Mouse (Mus musculus) frontal cortex, adult (tissue): ENCODE data around the gene Gm4791.
A peak's percentile ranks its signal among the peaks of the same experiment; 100 is the strongest.

Experiments used
- ATAC-seq: cut with Nextera tagmentation; 2 replicates; pipeline ENCODE4 v1.9.2; 2017; ENCODE audit warnings: mild to moderate bottlenecking, moderate library complexity, mixed read lengths; ENCODE audit not compliant: low TSS enrichment

Gm4791 gene

DNA sequence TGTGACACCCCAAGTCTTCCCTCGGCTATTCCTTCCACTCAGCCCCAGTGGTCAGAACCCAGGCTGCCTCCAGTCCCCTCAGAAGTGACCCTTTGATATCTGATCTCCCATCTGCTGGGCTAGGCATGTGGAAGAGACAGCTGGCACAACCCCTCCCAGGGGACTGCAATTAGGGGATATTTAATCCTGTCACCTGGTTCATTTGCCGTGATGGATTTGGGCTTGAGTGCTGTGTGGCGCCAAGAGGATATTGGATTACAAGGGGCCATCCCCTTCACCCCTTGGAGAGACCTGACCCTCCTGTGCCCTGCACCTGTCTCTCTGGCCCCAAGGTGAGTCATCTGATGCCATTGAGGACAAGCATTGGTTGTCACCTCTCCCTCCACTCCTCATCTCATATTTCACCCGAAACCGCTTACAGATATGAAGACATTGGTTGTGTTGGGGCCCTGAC lies at the start of gene Gm4791:
TSS of gene Gm4791 (plus strand) at position 404 of the 454 bp plus-strand sequence.
- ATAC-seq: no peak

DNA sequence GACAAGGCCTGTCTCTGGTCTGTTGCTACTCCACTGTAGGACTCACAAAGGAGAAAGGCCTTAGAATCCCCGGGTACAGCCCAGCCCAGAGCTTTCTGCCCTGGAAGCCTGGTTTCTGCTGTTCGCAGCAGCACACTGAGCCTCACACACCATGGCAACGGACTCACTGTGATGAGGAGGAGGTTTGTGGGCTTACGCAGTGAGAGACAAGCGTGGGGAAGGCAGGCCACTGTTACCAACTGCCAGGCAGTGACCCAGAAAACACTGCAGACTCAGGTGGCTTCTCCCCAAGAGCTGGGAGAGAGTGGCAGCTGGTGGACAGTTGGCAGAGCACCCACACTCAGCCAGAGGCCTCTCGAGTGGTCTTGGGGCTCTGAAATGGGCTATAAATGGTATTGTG lies 42.3 kb upstream of the Gm4791 start:
- ATAC-seq: peak; percentile 95

DNA sequence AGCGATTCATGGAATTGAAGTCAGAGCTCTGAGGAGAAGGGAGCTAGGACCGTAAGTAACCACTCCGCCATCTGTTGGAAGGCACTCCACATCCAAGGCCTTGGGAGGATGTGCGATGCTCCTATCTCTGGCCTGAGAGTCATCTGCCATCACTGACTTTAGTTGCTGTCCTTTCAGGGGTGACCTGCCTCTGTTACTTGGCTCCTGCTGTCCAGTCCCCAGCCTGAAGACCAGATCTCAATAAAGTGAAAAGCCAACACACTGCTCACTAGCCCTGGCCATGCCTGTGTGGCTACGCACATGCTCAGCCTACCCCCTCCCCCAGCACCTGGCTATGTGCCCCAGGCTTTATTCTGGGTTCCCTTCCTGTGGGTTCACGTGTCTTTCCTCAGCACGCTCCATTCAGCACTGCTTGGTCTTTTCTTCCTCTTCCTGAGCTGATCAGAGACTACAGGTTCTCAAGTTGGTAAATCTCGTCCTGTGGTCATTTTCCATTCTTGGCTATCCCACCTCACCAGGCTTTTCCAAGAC lies 41.1 kb upstream of the Gm4791 start:
- no peak for ATAC-seq

DNA sequence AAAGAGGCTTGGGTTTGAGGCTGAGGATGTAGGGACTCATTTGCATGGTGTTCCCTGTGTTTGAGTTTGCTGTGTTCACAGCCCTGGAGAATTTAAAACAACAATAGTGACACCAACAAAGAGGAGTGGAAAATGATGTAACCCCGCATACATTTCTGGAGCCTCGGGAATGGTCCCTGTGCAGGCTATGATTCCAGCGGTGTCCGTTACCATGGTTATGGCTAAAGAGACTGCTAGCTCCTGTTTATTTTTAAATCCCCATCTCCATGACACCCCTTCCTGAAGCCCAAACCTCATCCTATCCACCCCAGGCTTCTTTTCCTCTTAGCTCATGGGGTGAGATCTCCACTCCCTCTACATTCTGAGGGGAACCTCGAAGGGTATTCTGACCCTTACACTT lies 32.5 kb upstream of the Gm4791 start:
- ATAC-seq: peak; percentile 71

DNA sequence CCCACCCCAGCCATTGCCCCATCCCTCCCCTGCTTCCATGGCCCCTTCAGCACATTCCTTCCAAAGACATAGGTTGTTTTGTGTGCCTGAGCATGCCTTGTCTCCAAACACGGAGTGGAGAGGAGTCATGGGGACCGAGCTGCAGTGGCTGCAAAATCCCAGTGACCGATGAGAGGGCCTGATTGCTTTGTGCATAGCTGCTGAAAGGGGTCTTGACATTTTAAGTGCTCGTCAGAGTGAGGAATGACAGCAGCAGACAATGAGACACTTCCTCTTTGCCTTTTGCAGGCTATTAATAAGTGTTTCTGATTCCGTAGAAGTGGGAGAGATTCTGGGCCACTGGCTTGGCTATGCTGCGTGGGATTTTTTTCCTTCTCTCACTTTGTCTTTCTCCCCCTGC lies 29.6 kb upstream of the Gm4791 start:
- ATAC-seq: no peak; the same call in 1 of the 2 replicates

DNA sequence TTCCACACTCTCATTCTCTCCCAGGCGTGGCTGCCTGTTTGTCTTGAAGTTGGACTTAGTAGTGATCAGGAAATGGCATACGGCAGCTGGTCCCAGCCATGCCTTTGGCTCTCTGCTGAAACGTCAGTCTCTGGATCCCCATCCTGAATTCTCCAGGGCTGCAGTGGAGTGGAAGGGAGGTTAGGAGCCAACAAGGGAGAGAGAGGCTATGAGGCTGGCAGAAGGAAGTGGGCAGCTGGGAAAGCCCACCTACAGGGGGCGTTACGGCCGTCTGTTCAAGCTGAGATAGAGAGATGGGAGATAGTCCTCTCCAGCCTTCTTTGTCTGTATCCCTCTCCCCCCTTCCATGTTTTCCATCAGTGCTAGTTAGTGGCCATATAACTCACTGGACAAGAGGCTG lies 29.1 kb upstream of the Gm4791 start:
- ATAC-seq: no peak

DNA sequence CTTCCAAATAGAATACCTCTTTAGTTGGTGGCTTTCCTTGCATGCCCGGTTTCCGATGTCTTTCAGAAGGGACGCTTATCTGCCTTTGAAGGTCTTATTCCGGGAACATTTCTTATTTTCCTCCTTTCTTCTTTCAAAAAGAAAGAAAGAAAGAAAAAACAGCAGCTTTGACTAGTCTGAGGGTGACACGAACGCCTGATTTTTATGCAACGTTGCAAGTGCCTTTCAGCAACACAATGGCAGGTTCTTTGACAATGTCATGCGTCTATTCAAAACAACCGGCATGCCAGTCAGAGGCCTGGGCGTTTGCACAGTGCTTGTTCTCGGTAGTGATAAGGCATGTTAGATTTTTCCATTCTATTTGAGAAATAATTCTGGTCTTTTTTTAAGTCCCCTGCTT lies 19.7 kb upstream of the Gm4791 start:
- no peak for ATAC-seq

DNA sequence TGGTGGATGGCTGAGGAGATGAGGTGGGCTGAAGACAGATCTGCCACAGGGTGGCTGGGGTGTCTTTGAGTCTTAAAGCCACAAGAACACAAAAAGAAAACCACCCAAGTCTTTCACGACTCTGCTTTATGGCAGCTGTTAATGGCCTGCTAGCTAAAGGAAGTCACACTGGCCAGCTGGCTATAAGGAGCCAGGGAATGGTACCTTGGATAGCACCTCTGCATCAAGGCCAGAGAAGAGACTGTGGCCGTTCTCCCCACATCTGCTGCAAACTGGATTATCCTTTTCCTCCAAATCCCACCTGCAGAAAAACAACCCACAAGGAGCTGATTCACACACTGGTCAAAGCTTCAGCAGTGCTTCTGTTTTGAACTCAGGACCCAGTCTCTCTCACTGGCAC lies 18.4 kb upstream of the Gm4791 start:
- no peak for ATAC-seq

DNA sequence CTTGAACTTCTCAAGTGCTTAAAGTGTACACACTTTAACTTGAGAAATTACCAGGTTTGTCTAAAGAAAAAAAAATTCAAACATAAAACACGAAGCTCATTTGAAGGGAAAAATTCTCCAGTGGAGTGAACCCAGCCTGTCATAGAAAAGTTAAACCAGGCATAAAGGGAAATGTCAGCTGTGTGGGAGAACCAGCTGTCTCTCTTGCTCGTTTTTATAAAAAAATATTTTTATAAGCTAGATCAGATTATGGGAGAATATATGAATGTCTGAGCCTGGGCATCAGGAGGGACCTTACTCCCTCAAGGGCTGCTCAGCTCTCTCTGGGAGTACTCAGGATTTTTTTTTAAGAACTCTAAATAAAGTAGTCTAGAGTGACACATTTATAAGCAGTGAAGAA lies 15.1 kb upstream of the Gm4791 start:
- no peak for ATAC-seq

DNA sequence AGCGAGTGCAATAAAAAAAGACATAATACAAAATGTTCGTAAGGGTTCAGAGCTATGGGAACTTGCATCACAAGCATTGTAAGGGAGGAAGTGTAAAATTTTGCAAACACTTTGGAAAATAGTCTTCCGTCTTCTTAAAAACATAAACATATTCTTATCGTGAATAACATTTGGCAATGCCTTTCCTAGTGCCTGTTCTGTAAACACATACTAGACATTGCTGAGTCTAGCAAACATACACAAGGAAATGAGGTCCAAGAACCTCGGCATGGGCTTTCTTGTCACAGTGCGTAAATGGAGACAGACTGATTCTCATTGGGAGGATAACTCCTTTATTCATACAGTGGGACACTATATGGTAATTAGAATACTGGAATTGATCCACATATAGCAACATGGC lies 43.0 kb downstream of the Gm4791 start:
- no peak for ATAC-seq
